Mouse (Mus musculus) B cell, adult (primary cell): ENCODE data around the gene Tbx15. TPM values are rescaled to one million over a fixed set of nuclear protein-coding genes. Genes with fewer than 3 reads are reported as not detected.

Experiments
- total RNA-seq: library from RNA; stranded (reverse); gene quantifications from 4 replicates; pipeline ENCODE4 v1.2.4, GENCODE M21; 2023; ENCODE audit not compliant: inconsistent age

The Tbx15 gene
- total RNA-seq = not detected in 4 replicates

GRCm38 (mm10) chr3:99240213-99240720 is at the start of gene Tbx15:
Tbx15 (plus strand) TSS chr3:99240381.

Other genes starting within 250 kb of the Tbx15 start
- 9.6 to 12.4 TPM (median 10.3 TPM) in 4 replicates for gene Wars2, start 99.3 kb upstream of the Tbx15 start, total RNA-seq